Mouse (Mus musculus) forebrain, postnatal 0 days (tissue): ENCODE results near the gene Efhc1. TPM values are rescaled to one million over a fixed set of nuclear protein-coding genes. Genes with fewer than 3 reads are reported as not detected.
A peak's percentile ranks its signal among the peaks of the same experiment; 100 is the strongest.

ENCODE experiments used
- ATAC-seq: fragments of 200-750 bp; cut with Nextera tagmentation; 2 replicates; pipeline ENCODE4 v1.8.0; 2017; ENCODE audit warnings: mild to moderate bottlenecking, moderate library complexity
- DNase-seq: peaks from one replicate; pipeline ENCODE4 v3.0.0-alpha.2; 2015
- H3K27ac ChIP-seq: fragments of 300-500 bp; sonication (generic); 2 replicates; pipeline ENCODE4 v1.5.1; 2014; ENCODE audit warnings: low read depth, mild to moderate bottlenecking, antibody characterized with exemption, low read length, moderate library complexity, mixed read lengths
- H3K27me3 ChIP-seq: fragments of 300-500 bp; sonication (generic); 2 replicates; pipeline ENCODE4 v1.6.1; 2014; ENCODE audit warnings: mild to moderate bottlenecking, low read length, mixed read lengths; ENCODE audit not compliant: insufficient read depth
- H3K36me3 ChIP-seq: fragments of 300-500 bp; sonication (generic); 2 replicates; pipeline ENCODE4 v1.6.1; 2014; ENCODE audit warnings: mild to moderate bottlenecking, moderate library complexity; ENCODE audit not compliant: insufficient read depth
- H3K4me1 ChIP-seq: fragments of 300-500 bp; sonication (generic); 2 replicates; pipeline ENCODE4 v1.6.1; 2014; ENCODE audit warnings: antibody characterized with exemption; ENCODE audit not compliant: insufficient read depth
- H3K4me2 ChIP-seq: fragments of 300-500 bp; sonication (generic); 2 replicates; pipeline ENCODE4 v1.6.1; 2014; ENCODE audit warnings: low read depth, mild to moderate bottlenecking, moderate library complexity
- H3K4me3 ChIP-seq: fragments of 300-500 bp; sonication (generic); 2 replicates; pipeline ENCODE4 v1.5.1; 2014; ENCODE audit warnings: low read depth, low read length, mixed read lengths
- H3K9ac ChIP-seq: fragments of 300-500 bp; sonication (generic); 2 replicates; pipeline ENCODE4 v1.6.1; 2014; ENCODE audit warnings: mild to moderate bottlenecking
- H3K9me3 ChIP-seq: fragments of 300-500 bp; sonication (generic); 2 replicates; pipeline ENCODE4 v1.6.1; 2016; ENCODE audit warnings: low read length
- CTCF ChIP-seq: sonication (generic); IDR thresholded peaks from 2 replicates; pipeline ENCODE4 v1.5.1; 2016; ENCODE audit warnings: antibody characterized with exemption, control low read depth, low read depth
- WGBS: fragments of 180-500 bp; shearing (Covaris S2); extraction: QIAGEN DNeasy Blood & Tissue Kit; methylation state at CpG from one replicate; pipeline ENCODE4 v1.1.7; 2014; 5-methylcytosine and 5-hydroxymethylcytosine counted together
- polyA plus RNA-seq: library from polyadenylated mRNA; unstranded; fragments of >200 nt; fragmentation: Nextera tagmentation; extraction: Ambion mirVana; gene quantifications from 2 replicates; pipeline ENCODE4 v1.2.1, GENCODE M21; 2015
- total RNA-seq: library from RNA; depleted of rRNA; stranded (reverse); fragments of >200 nt; gene quantifications from 2 replicates; pipeline ENCODE4 v1.2.3, GENCODE M21; 2014

Efhc1 gene
- total and polyA plus RNA-seq, 2 experiments from 2014 or later: 3.1 to 7.6 TPM

- Histone ChIP-seq H3K4me1 (no peaks in the 10 kb centered on the region), H3K27me3 (no peaks in the 10 kb centered on the region), H3K4me3 (no peak overlapping the region), H3K27ac (no peak overlapping the region), H3K4me2 (no peak overlapping the region), H3K9me3 (no peaks in the 10 kb centered on the region), H3K9ac (no peak overlapping the region), H3K36me3 (no peaks in the 10 kb centered on the region)
- DNase-seq (no peak), ATAC-seq (no peak)
- TF ChIP-seq CTCF: no peak
- 86% methylated on average over 8 of the region's 8 CpGs for WGBS
These were observed 53.2 kb downstream of the Efhc1 start for GRCm38 (mm10) chr1:21004596-21004995.

- no peaks in the 10 kb centered on the region for H3K27me3 ChIP-seq
- no peak for TF ChIP-seq CTCF
- no peaks in the 10 kb centered on the region for H3K4me1 ChIP-seq
- H3K4me3 ChIP-seq: no peak overlapping the region
- no peak overlapping the region for H3K27ac ChIP-seq
- no peaks in the 10 kb centered on the region for H3K36me3 ChIP-seq
- H3K9ac ChIP-seq: no peak overlapping the region
- H3K4me2 ChIP-seq: no peak overlapping the region
- DNase-seq (no peak), ATAC-seq (no peak)
- WGBS: 81% methylated on average over 5 of the region's 5 CpGs
- H3K9me3 ChIP-seq: no peaks in the 10 kb centered on the region
These were observed 55.3 kb downstream of the Efhc1 start for GRCm38 (mm10) chr1:21006775-21007174.

GRCm38 (mm10) chr1:21007941-21008701, 56.7 kb downstream of the Efhc1 start:
- Histone ChIP-seq H3K4me3 (no peak overlapping the region), H3K4me2 (no peak overlapping the region), H3K9ac (no peak overlapping the region), H3K4me1 (no peaks in the 10 kb centered on the region), H3K27me3 (no peaks in the 10 kb centered on the region), H3K9me3 (no peaks in the 10 kb centered on the region), H3K36me3 (no peaks in the 10 kb centered on the region), H3K27ac (no peak overlapping the region)
- no peak for ATAC-seq
- 87% methylated on average over 7 of the region's 7 CpGs for WGBS
- no peak for DNase-seq
- no peak for TF ChIP-seq CTCF

GRCm38 (mm10) chr1:21008891-21009290, 57.5 kb downstream of the Efhc1 start:
- H3K4me3 ChIP-seq: no peak overlapping the region
- no peak for TF ChIP-seq CTCF
- H3K4me1 ChIP-seq: no peaks in the 10 kb centered on the region
- no peaks in the 10 kb centered on the region for H3K27me3 ChIP-seq
- no peak overlapping the region for H3K9ac ChIP-seq
- 77% methylated on average over 4 of the region's 4 CpGs for WGBS
- no peak overlapping the region for H3K4me2 ChIP-seq
- no peak overlapping the region for H3K27ac ChIP-seq
- no peaks in the 10 kb centered on the region for H3K36me3 ChIP-seq
- ATAC-seq (no peak), DNase-seq (no peak)
- H3K9me3 ChIP-seq: no peaks in the 10 kb centered on the region

GRCm38 (mm10) chr1:21010282-21010800, 58.9 kb downstream of the Efhc1 start:
- ATAC-seq (peak; percentile 30; the same call in 1 of the 2 replicates), DNase-seq (no peak)
- H3K27ac ChIP-seq: no peak overlapping the region
- H3K4me2 ChIP-seq: no peak overlapping the region
- no peak overlapping the region for H3K9ac ChIP-seq
- no peak overlapping the region for H3K4me3 ChIP-seq
- no peaks in the 10 kb centered on the region for H3K9me3 ChIP-seq
- H3K4me1 ChIP-seq: no peaks in the 10 kb centered on the region
- H3K27me3 ChIP-seq: no peaks in the 10 kb centered on the region
- no peaks in the 10 kb centered on the region for H3K36me3 ChIP-seq
- WGBS: 79% methylated on average over 6 of the region's 6 CpGs
- TF ChIP-seq CTCF: no peak

- Histone ChIP-seq H3K9me3 (no peaks in the 10 kb centered on the region), H3K27me3 (no peaks in the 10 kb centered on the region), H3K4me3 (no peak overlapping the region), H3K27ac (no peak overlapping the region), H3K36me3 (no peaks in the 10 kb centered on the region), H3K4me2 (no peak overlapping the region), H3K9ac (no peak overlapping the region), H3K4me1 (no peaks in the 10 kb centered on the region)
- 69% methylated on average over 8 of the region's 8 CpGs for WGBS
- DNase-seq (no peak), ATAC-seq (no peak; the same call in 1 of the 2 replicates)
- no peak for TF ChIP-seq CTCF
These were observed 63.0 kb downstream of the Efhc1 start for GRCm38 (mm10) chr1:21014463-21014862.

- no peak overlapping the region for H3K4me2 ChIP-seq
- 89% methylated on average over 3 of the region's 3 CpGs for WGBS
- no peak for TF ChIP-seq CTCF
- H3K27ac ChIP-seq: no peak overlapping the region
- no peaks in the 10 kb centered on the region for H3K36me3 ChIP-seq
- no peaks in the 10 kb centered on the region for H3K4me1 ChIP-seq
- DNase-seq: no peak
- H3K27me3 ChIP-seq: no peaks in the 10 kb centered on the region
- H3K4me3 ChIP-seq: no peak overlapping the region
- ATAC-seq: no peak
- H3K9me3 ChIP-seq: no peaks in the 10 kb centered on the region
- H3K9ac ChIP-seq: no peak overlapping the region
These were observed 71.7 kb downstream of the Efhc1 start for GRCm38 (mm10) chr1:21023101-21023500.
